Mouse (Mus musculus): ENCODE data around the gene Pfdn5.

DNA sequence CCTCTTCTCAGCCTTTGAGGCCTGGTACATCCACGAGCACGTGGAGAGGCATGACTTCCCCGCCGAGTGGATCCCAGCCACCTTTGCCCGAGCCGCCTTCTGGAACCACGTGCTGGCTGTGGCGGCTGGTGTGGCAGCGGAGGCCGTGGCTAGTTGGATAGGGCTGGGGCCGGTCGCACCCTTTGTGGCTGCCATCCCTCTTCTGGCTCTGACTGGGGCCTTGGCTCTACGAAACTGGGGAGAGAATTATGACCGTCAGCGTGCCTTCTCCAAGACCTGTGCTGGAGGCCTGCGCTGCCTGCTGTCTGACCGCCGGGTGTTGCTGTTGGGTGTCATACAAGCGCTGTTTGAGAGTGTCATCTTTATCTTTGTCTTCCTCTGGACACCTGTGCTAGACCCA, 45.3 kb upstream of the Pfdn5 start:
- TF ChIP-seq USF1 (IDR thresholded peaks at IDR 0.05; ENCODE audit: low read depth) (no peak), TCF12 (IDR thresholded peaks at IDR 0.05; ENCODE audit: insufficient read depth, poor library complexity, severe bottlenecking) (no peak), POLR2A (IDR thresholded peaks at IDR 0.05; ENCODE audit: insufficient read length, low read depth) (no peak), MAX (IDR thresholded peaks at IDR 0.05; ENCODE audit: low read depth) (no peak), MYOG (IDR thresholded peaks at IDR 0.05; ENCODE audit: control insufficient read depth in 1 of 3, insufficient read depth in 1 of 3, insufficient read length in 2 of 3, low read depth in 2 of 3) (no peak)

Data from myocyte (in vitro differentiated cells).